In genomic region chr1:91324646-91325045, GRCm38 (mm10) we compare ENCODE assay signal across 23 mouse cellular contexts. TPM values are rescaled to one million over a fixed set of nuclear protein-coding genes. Genes with fewer than 3 reads are reported as not detected.
A peak's percentile ranks its signal among the peaks of the same experiment; 100 is the strongest.
DNase-seq lines count a peak whose midpoint lies in the region; ATAC-seq lines count a peak whose summit lies in the region.
"Had no signal": no experiment of that assay in that cellular context is flagged by ENCODE, and none has a peak within 500 bp of the region (broad histone marks: within the 10 kb centered on the region; RNA-seq: fewer than 3 reads in every experiment).

No protein-coding gene starts in this region.

- peak; percentile 35 to 67 for DNase-seq in adrenal gland, adult (ENCODE audit: inconsistent age in 2 of 2, low spot score in 1 of 2)
- no peak for DNase-seq in adrenal gland, postnatal 14 days
- DNase-seq in adrenal gland, postnatal 36 days = peak; percentile 19 to 25
- DNase-seq in adrenal gland, postnatal 10 days = no peak
- no peak for DNase-seq in embryonic facial prominence, embryonic 10.5 days (ENCODE audit: low spot score)
- no peak for DNase-seq in midbrain, embryonic 14.5 days
- DNase-seq: adrenal gland, adult 8-10 months; cerebellum, adult 11-12 months; cerebellum, adult 2 months; cerebellum, adult 9-10 months; cerebellum, postnatal 10 days; cerebellum, postnatal 25 days had no signal

- no peak for ATAC-seq in intestine, embryonic 15.5 days
- no peak for ATAC-seq in midbrain, embryonic 14.5 days (ENCODE audit: low FRiP score, low TSS enrichment)
- ATAC-seq: activated CD4-positive, CD25-positive, alpha-beta regulatory T cell, adult 4 months; forebrain, embryonic 14.5 days; forebrain, embryonic 16.5 days; Patski had no signal

- H3K27ac ChIP-seq in embryonic facial prominence, embryonic 10.5 days (replicated peaks) = 0 out of 2 replicates have a peak overlapping the region, but pooled peaks have one; percentile 30
- H3K27ac ChIP-seq in intestine, embryonic 15.5 days = no peak overlapping the region
- no peak overlapping the region for H3K27ac ChIP-seq in midbrain, embryonic 14.5 days (replicated peaks; ENCODE audit: low read depth, low read length)
- H3K27ac ChIP-seq: embryonic facial prominence, embryonic 13.5 days; embryonic facial prominence, embryonic 15.5 days; forebrain, embryonic 10.5 days; forebrain, embryonic 12.5 days had no signal

- H3K27me3 ChIP-seq in embryonic facial prominence, embryonic 10.5 days (replicated peaks; ENCODE audit: low read depth, poor library complexity, severe bottlenecking) = no peaks in the 10 kb centered on the region
- H3K27me3 ChIP-seq in intestine, embryonic 15.5 days (replicated peaks) = no peaks in the 10 kb centered on the region
- no peaks in the 10 kb centered on the region for H3K27me3 ChIP-seq in midbrain, embryonic 14.5 days (ENCODE audit: control insufficient read depth, insufficient read depth, low read length)
- H3K27me3 ChIP-seq: embryonic facial prominence, embryonic 13.5 days; embryonic facial prominence, embryonic 15.5 days; forebrain, embryonic 12.5 days; Patski had no signal

- H3K4me3 ChIP-seq in embryonic facial prominence, embryonic 10.5 days = no peak overlapping the region
- H3K4me3 ChIP-seq in intestine, embryonic 15.5 days (replicated peaks) = no peak overlapping the region
- no peak overlapping the region for H3K4me3 ChIP-seq in midbrain, embryonic 14.5 days (replicated peaks; ENCODE audit: low read depth, low read length)
- H3K4me3 ChIP-seq: embryonic facial prominence, embryonic 13.5 days; embryonic facial prominence, embryonic 15.5 days; erythroblast, embryonic 14.5 days; forebrain, embryonic 10.5 days; forebrain, embryonic 12.5 days had no signal

- no peaks in the 10 kb centered on the region for H3K36me3 ChIP-seq in embryonic facial prominence, embryonic 10.5 days (replicated peaks)
- H3K36me3 ChIP-seq in intestine, embryonic 15.5 days = no peaks in the 10 kb centered on the region
- no peaks in the 10 kb centered on the region for H3K36me3 ChIP-seq in midbrain, embryonic 14.5 days (ENCODE audit: control insufficient read depth, insufficient read depth, low read length)
- H3K36me3 ChIP-seq: embryonic facial prominence, embryonic 13.5 days; embryonic facial prominence, embryonic 15.5 days; forebrain, embryonic 10.5 days; forebrain, embryonic 12.5 days; G1E had no signal

- H3K4me2 ChIP-seq in intestine, embryonic 15.5 days (replicated peaks) = no peak overlapping the region
- no peak overlapping the region for H3K4me2 ChIP-seq in midbrain, embryonic 14.5 days (ENCODE audit: low read length)
- H3K4me2 ChIP-seq: embryonic facial prominence, embryonic 13.5 days; embryonic facial prominence, embryonic 15.5 days; forebrain, embryonic 12.5 days had no signal

- H3K4me1 ChIP-seq in embryonic facial prominence, embryonic 10.5 days = peaks cover 35% of the 10 kb centered on the region
- H3K4me1 ChIP-seq in intestine, embryonic 15.5 days (replicated peaks) = 0 out of 2 replicates have a peak, but pooled peaks cover 2% of the 10 kb centered on the region
- no peaks in the 10 kb centered on the region for H3K4me1 ChIP-seq in midbrain, embryonic 14.5 days (ENCODE audit: control insufficient read depth, insufficient read depth, low read length)
- H3K4me1 ChIP-seq: forebrain, embryonic 12.5 days had no signal

- H3K9ac ChIP-seq in intestine, embryonic 15.5 days = no peak overlapping the region
- H3K9ac ChIP-seq in midbrain, embryonic 14.5 days (replicated peaks; ENCODE audit: low read length) = no peak overlapping the region
- H3K9ac ChIP-seq: embryonic facial prominence, embryonic 13.5 days; embryonic facial prominence, embryonic 15.5 days; forebrain, embryonic 12.5 days had no signal

- H3K9me3 ChIP-seq in embryonic facial prominence, embryonic 10.5 days = no peaks in the 10 kb centered on the region
- no peaks in the 10 kb centered on the region for H3K9me3 ChIP-seq in intestine, embryonic 15.5 days
- H3K9me3 ChIP-seq in midbrain, embryonic 14.5 days (ENCODE audit: control insufficient read depth, low read length) = no peaks in the 10 kb centered on the region
- H3K9me3 ChIP-seq: embryonic facial prominence, embryonic 13.5 days; embryonic facial prominence, embryonic 15.5 days; forebrain, embryonic 10.5 days; forebrain, embryonic 12.5 days; G1E had no signal

- 65% methylated on average over 2 of the region's 2 CpGs for WGBS in embryonic facial prominence, embryonic 10.5 days
- 77% methylated on average over 2 of the region's 2 CpGs for WGBS in intestine, embryonic 15.5 days
- WGBS in midbrain, embryonic 14.5 days = 81% methylated on average over 2 of the region's 2 CpGs

RNA-seq across cellular contexts. Expression of gene Espnl, which starts 2.8 kb away (rescaled TPM):
- 0.08 TPM in 1 of 2 replicates, not detected in the other for total RNA-seq in adrenal gland, postnatal 14 days (2021)
- total RNA-seq in adrenal gland, postnatal 36 days (2021) = under 1 TPM; 0.07 to 0.10 TPM
- total RNA-seq in adrenal gland, postnatal 10 days (2021) = under 1 TPM in 1 of 2 experiments, not detected in 1; 0.09 TPM
- polyA plus RNA-seq in embryonic facial prominence, embryonic 10.5 days (2016; fragmentation: Nextera tagmentation; extraction: Ambion mirVana) = 0.05 and 0.09 TPM in 2 replicates
- 0.04 TPM in 2 replicates for polyA plus RNA-seq in intestine, embryonic 15.5 days (2015; fragmentation: Nextera tagmentation; extraction: Ambion mirVana)
- 0.11 and 0.22 TPM in 2 replicates for polyA plus RNA-seq in midbrain, embryonic 14.5 days (2014; fragmentation: Nextera tagmentation; extraction: Ambion mirVana)
- polyA plus RNA-seq: activated CD4-positive, CD25-positive, alpha-beta regulatory T cell, adult 4 months; embryonic facial prominence, embryonic 13.5 days; forebrain, embryonic 10.5 days had no signal

RNA-seq across cellular contexts. Expression of gene Klhl30, which starts 26.2 kb away (rescaled TPM):
- total RNA-seq in adrenal gland, postnatal 14 days (2021) = 0.37 and 0.71 TPM in 2 replicates
- total RNA-seq in adrenal gland, postnatal 36 days (2021) = under 1 TPM; 0.89 to 0.96 TPM
- 1 to 10 TPM; 2.1 to 5.8 TPM for total RNA-seq in adrenal gland, postnatal 10 days (2021)
- polyA plus RNA-seq in embryonic facial prominence, embryonic 10.5 days (2016; fragmentation: Nextera tagmentation; extraction: Ambion mirVana) = 0.21 and 0.22 TPM in 2 replicates
- 0.44 and 0.53 TPM in 2 replicates for polyA plus RNA-seq in intestine, embryonic 15.5 days (2015; fragmentation: Nextera tagmentation; extraction: Ambion mirVana)
- not detected in 2 replicates for polyA plus RNA-seq in midbrain, embryonic 14.5 days (2014; fragmentation: Nextera tagmentation; extraction: Ambion mirVana)
- polyA plus RNA-seq: activated CD4-positive, CD25-positive, alpha-beta regulatory T cell, adult 4 months; erythroblast, embryonic 14.5 days; forebrain, embryonic 16.5 days; G1E had no signal

RNA-seq across cellular contexts. Expression of gene Scly, which starts 26.5 kb away (rescaled TPM):
- 19.2 and 22.6 TPM in 2 replicates for total RNA-seq in adrenal gland, postnatal 14 days (2021)
- total RNA-seq in adrenal gland, postnatal 36 days (2021) = 10 to 100 TPM; 21.2 to 23.6 TPM
- total RNA-seq in adrenal gland, postnatal 10 days (2021) = 10 to 100 TPM; 22.8 to 23.4 TPM
- 16.0 and 16.5 TPM in 2 replicates for polyA plus RNA-seq in embryonic facial prominence, embryonic 10.5 days (2016; fragmentation: Nextera tagmentation; extraction: Ambion mirVana)
- 18.6 and 21.7 TPM in 2 replicates for polyA plus RNA-seq in intestine, embryonic 15.5 days (2015; fragmentation: Nextera tagmentation; extraction: Ambion mirVana)
- polyA plus RNA-seq in midbrain, embryonic 14.5 days (2014; fragmentation: Nextera tagmentation; extraction: Ambion mirVana) = 8.5 and 9.0 TPM in 2 replicates

RNA-seq across cellular contexts. Expression of gene Erfe, which starts 41.6 kb away (rescaled TPM):
- 7.3 and 9.1 TPM in 2 replicates for total RNA-seq in adrenal gland, postnatal 14 days (2021)
- total RNA-seq in adrenal gland, postnatal 36 days (2021) = 10 to 100 TPM in 1 of 2 experiments, 1 to 10 TPM in 1; 3.8 to 42.2 TPM
- 1 to 10 TPM; 1.0 to 2.2 TPM for total RNA-seq in adrenal gland, postnatal 10 days (2021)
- polyA plus RNA-seq in embryonic facial prominence, embryonic 10.5 days (2016; fragmentation: Nextera tagmentation; extraction: Ambion mirVana) = 1.8 and 2.0 TPM in 2 replicates
- polyA plus RNA-seq in intestine, embryonic 15.5 days (2015; fragmentation: Nextera tagmentation; extraction: Ambion mirVana) = 9.5 and 10.0 TPM in 2 replicates
- polyA plus RNA-seq in midbrain, embryonic 14.5 days (2014; fragmentation: Nextera tagmentation; extraction: Ambion mirVana) = 0.17 and 0.42 TPM in 2 replicates
- polyA plus RNA-seq: activated CD4-positive, CD25-positive, alpha-beta regulatory T cell, adult 4 months; cerebellum, adult 2 months had no signal

Comparison
In these comparisons a context has a peak if more than half of its experiments do, and no peak if none do; other contexts are left out.
1. DNase-seq: peak in adrenal gland, adult (2 of 2) and adrenal gland, postnatal 36 days (2 of 2); none in adrenal gland, postnatal 14 days (single experiment), adrenal gland, postnatal 10 days (single experiment), embryonic facial prominence, embryonic 10.5 days (single experiment) and midbrain, embryonic 14.5 days (single experiment).